Mouse (Mus musculus): ENCODE data around the gene Mesp1.
"Not testable (repeated sequence)": the region's sequence is repeated elsewhere in the genome, so short reads cannot be mapped to it uniquely, and the experiment has no call there.

The Mesp1 gene

DNA sequence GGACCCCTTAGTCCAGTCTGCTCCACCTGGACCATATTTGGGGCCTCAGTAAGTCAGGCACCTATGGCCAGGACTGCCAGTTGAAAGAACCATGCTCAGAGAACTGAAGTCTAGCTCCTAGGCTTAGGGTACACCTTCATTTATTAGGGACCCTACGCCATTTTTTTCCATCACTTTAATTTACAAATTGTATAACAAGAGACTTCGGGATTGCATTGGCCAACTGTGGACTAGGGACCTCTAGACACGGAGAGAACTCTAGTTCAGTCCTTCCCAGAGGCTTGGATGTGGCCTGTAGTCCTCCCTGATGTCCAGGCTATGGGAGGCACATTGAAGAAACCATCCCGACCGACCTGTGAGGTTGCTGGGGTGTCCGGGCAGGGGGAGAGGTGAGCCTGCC lies at the start of gene Mesp1:
Gene Mesp1 (minus strand): TSS at position 101 of the 400 bp plus-strand sequence.
- DNase-seq: no peak

DNA sequence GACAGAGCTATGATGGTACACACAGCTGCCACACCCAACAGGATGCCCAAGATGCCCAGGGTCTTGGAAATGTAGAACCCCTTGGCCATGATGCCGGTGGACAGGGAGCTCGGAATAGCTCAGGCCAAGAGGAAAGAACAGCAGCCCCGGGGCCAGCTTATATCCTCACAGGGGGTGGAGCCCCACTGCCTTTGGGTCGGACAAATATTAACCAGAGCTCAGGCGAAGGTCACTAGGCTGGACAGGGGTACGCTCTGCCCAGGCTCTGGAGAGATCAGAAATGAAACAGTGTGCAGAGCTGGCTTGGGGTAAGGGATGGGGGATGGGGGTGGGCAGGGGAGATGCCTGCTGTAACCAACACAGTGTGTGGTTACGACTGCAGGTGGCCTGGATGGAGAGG lies 48.6 kb upstream of the Mesp1 start:
- DNase-seq: no peak

DNA sequence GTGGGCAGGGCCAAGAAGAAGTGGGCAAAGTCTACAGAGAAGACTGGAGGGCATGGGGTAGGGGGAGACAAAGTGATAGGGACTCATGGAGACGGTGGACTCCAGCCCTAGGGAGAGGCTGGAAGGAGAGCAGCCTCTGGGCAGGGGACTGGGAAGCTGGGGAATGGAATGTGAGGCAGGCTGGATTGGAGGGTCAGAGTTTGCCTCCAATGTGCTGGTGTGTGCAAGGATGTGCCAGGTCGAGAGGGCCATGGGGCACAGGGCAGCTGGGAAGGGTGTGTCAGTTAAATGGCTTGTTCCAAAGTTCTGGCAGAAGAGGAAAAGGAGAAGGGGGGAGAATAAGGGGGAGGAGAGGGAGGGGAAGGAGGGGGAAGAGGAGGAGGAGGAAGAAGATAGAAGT lies 43.7 kb upstream of the Mesp1 start:
- DNase-seq: no peak

DNA sequence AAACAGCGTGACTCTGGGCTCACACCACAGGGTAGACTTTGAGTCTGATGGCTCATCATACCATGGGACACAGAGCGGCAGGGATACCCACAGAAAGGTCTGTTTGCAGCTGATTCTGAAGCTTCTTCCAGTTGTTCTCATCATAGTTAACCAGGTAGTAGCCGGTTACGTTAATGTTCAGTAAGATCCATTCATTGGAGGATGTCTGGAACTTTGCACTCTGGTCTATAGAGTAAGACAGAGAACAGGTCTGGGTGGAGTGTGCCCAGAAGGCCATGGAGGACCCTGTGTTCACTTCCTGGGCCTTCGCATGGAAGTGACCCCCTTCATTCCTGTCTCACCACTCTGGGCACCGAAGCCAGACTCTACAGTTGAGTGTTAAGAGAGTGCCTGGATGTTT lies 41.6 kb upstream of the Mesp1 start:
- no peak for DNase-seq

DNA sequence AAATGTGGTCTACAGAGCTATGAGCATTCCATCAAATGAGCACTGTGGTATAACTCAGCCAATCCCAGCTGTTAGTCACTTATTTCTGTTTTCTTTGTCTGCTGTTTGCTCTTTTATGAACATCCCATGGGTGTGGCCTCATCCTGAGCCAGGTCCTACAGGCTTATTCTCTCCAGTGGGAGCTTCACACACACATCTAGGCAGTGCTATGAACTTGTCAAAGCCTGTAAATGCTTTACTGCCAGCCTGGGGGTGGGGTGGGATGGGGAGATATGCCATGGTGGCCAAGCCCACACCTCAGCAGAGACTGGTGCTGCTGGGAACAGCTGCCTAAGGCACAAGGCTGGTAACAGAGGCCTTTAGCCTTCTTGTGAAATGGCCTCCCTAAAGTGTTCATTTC lies 39.4 kb upstream of the Mesp1 start:
- DNase-seq: no peak

DNA sequence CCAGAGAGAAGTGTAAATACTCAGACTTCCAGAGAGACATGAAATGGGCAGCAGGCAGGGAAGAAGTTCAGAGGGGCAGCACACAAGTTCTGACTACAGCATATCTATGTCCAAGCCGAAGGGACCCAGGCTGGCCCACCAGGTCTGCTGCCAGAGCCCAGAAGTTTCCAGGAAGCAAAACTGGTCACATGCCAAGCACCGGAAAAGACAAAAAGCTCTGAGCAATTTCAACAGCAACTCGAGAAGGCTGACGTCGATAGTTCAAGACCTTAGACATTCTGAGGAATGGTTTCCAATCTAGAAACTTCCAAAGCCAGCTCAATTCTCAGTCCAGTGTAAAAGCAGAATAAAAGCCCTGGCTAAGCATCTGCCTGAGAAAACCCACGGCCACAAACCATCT lies 38.0 kb upstream of the Mesp1 start:
- DNase-seq: no peak

DNA sequence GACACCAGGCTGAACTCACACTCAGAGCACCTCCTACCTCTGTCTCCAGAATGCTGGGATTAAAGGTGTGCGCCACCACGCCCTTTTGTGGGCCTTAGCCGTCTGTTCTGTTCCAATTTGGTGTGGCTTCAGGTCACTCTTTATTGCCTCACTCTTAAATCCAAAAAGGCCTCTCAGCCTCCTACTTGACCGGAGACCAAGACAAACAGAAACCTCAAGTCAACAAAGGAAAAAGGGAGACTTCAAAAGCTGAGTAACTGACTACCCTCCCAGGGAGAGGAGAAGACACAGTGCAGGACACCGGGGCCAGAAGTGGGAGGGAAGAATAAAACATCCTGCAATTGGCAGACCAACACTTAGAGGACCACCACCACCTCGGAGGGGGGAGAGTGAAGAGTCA lies 37.6 kb upstream of the Mesp1 start:
- no peak for DNase-seq

DNA sequence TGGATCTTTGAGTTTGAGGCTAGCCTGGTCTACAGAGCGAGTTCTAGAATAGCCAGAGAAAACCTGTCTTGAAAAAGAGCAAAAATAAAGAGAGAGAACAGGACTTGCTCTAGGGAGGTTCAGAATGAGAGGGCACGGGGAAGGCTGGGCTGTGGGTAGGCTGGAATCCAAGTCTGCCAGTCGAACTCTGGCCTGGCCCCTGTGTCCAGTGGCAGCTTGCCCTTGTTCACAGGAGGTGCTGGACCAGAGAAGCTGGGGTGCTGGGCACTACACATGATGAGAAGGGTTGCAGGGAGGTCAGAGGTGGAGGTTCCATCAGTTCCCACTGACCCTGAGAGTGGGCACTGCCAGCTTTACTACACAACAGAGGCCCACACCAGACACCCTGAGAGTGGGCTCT lies 34.8 kb upstream of the Mesp1 start:
- no peak for DNase-seq

DNA sequence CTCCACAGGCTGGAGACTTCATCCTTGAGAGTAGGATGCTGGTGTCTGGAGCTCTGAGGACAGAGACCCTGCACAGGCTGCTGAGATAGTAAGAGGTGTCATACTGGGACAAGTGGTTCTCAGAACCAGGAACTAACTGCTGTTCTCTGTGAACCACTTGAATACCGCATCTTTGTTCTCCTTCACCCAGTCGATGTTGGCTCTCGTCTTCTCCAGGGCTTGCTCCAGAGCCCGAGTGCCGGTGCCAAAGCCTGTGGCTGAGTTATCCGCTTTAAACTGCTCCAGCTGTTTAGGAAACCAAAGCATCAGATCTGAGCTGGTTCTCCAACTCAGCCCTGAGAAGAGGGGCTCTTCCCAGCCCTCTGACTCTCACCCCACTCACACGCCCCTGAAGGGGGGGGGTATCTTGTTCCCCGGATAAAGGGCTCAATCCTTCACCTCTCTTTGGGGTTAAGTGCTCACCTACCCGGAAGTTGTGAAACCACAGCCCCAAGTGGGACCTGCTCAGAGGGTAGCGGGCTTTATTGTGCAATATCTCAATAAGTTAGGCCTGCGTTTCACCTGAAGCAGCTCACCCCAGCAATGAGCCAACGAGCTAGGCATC lies 28.6 kb upstream of the Mesp1 start:
- no peak for DNase-seq

DNA sequence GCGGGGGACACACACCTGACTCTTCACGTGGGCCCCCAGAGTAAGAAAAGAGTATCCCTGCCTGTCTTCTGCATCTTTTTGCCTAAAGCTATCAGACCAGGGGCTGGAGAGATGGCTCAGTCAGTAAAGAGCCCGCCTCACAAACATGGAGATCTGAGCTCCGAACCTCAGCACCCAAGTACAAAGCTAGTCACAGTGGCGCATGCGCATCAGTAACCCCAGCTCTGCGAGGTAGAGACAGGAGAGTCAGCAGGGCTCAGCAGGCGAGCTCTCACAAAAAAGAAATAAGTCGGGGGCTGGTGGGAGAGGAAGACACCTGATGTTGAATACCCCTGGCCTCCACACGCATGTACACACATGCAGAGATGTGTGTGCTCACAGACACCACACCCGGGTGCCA lies 26.4 kb upstream of the Mesp1 start:
- DNase-seq: peak; percentile 19

DNA sequence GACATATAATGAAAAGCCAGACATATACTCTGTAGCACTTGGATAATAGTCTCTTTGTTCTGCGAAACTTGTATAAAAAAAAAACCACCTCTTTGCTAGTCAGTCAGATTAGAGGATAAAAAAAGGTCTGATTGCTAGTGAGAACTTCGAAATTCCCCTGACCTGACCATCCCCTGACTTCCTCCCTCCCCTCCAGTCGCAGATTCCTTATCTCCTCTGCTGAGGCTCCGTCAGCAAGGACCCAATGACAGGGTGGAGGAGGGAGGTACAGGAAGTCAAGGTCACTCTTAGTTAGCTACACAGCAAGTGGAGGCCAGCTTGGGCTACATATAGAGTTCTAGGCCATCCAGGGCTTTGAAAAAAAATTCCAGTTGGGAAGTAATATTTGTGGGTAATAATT lies 25.9 kb upstream of the Mesp1 start:
- DNase-seq: no peak

DNA sequence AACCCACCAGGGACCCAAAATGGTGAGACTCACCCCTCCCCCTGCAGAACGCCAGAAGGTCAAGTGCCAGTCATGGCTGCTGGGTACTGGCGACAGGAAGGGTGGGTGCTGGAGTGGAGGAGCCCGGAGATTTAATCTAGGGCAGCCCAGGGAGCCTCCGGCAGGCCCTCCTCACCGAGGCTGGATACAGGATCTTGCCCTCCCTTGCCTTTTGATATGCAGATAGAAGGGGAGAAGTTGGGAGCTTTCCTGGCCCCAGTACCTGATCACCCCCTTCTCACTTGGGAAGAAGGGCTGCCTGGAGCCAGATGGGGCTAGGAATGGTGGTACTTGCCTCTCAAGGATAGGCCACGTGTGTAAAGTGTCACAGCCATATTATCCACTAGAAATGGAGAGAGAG lies 24.7 kb upstream of the Mesp1 start:
- peak; percentile 31 for DNase-seq

DNA sequence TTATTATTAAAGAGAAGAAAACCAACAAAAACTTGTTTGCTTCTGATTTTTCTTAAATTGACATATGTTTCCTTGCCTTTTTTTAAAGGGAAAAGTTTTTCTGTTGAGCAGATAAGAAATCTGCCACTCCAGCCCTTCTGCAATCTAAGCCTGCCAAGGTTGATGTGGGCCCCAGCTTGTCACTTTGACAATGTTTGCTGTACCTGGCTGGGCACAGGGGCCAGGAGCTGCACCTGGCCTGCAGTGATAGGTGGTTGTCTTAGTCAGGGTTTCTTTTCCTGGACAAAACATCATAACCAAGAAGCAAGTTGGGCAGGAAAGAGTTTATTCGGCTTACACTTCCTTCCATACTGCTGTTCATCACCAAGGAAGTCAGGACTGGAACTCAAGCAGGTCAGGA lies 19.8 kb upstream of the Mesp1 start:
- DNase-seq: no peak

DNA sequence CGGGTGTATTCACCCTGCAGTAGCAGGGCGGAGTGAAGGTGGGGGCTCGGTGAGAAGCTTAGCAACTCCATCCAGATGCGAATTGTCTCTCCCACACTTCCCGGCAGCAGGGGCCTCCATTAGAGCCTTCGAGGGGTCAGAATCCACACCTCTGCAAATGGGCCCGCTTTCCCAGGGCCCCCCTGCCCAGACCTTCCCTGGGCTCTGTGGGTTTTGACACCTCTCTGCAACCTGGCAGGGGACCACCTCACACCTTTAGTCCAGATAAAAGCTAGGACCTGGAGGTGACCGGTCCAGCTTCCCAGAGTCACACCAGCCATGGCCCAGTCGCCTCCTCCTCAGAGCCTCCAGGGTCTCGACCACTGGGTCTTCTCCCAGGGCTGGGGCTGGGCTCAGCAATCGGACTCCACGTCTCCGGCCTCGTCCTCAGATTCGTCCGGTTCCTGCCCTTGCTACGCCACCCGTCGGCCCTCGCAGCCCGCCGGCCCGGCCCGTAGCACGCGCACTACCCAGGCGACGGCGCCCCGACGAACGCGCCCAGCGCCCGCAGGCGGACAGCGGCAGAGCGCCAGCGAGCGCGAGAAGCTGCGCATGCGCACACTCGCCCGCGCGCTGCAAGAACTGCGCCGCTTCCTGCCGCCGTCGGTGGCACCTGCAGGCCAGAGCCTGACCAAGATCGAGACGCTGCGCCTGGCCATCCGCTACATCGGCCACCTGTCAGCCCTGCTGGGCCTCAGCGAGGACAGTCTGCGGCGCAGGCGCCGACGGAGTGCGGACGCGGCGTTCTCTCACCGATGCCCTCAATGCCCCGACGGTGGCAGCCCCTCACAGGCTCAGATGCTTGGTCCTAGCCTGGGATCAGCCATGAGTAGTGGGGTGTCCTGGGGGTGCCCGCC lies 17.3 kb upstream of the Mesp1 start, which contains the start of gene Mesp2:
Gene Mesp2 (plus strand): TSS at position 117 of the 896 bp plus-strand sequence.
- DNase-seq: peak; percentile 91

DNA sequence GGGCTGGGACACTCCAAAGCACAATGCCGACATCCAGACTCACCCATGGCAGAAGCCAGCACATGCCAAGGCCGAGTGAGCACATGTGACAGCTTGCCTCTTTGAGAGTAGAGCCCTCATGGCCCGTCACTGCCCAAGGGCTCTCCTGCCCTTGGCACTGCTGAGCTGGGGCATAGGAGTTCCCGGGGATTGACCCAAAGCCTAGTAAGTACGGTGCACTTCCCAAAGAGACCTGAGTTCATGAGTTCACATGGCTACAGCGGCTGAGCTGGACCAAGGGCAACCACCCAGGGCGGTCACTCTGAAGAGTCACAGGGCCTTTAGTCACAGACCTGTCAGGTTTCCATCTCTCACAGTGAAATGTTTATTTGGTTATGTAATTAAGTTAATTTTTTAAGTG lies 15.0 kb upstream of the Mesp1 start:
- no peak for DNase-seq

DNA sequence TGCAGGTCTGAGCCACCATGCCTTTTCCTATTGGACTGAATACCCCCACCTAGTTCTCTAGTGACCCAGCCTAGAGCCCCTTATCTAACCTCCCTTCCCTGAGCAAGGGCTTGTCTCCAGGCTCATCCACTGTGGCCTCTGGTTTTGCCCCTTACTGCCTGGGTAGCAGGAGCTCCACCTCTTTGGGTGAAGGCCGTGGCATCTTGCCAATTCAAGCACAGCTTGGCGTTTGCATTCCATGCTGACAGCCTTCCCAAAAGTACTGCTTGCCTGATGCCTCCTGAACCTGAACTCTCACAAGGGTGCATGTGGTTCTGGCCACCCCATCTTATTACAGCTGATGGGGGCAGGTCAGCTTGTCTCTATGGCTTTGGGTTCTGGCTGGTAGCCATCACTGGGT lies 10.3 kb upstream of the Mesp1 start:
- no peak for DNase-seq

DNA sequence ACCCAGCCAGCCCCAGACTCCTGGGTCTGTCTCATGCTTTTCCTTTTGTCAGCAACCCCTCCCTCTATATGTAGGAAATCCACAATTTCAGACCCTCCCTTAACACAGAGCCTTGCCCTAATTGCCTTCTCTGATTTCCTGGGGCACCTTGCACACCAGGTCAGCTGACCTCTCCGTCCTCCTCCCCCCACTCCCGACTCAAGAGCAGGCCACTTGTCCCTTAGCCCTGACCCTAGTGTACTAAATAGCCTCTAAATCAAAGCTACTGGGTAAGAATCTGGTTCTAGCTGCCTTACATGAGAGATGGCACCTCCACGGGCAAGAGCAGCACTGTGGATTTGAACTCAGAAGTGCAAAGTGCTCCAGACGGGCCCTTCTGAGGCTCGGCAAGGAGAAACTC lies 8.4 kb upstream of the Mesp1 start:
- DNase-seq: no peak

DNA sequence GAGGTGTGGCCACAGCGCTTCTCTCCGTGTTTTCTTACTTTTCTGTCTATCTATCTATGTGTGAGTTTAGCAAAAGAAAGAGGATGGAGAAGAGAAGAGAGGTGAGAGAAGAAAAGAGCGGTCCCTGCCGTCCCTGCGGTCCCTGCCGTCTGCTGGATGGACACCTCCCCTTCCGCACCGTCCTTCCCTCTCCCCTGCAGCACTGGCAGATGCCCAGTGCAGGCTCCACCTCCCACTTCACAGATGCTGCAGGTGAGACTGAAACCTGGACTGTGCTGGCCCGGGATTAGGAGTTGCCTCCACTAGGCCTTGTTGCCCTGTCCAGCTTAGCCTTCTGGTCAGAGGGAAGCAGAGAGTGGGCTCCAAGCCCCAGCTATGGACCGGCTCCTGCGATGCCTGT lies 7.8 kb upstream of the Mesp1 start:
- no peak for DNase-seq

DNA sequence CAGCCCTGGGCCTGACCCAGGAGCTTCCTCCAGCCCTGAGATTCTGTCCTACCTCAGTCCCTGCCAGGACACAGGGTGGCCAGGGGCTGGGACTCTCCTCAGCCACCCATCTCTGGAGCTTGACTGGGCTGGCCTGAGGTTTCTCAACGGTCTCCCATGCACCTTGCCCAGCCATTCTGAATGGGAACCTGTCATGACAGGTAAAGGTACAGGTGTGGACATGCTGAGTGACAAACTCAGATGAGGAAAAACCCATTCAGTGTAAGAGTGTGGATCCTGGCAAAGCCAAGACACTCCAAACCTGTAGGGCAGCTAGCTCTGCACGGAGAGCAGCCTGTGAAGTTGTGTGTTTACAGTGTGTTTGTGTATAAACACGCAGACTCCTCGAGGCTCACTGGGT lies 6.7 kb upstream of the Mesp1 start:
- no peak for DNase-seq

DNA sequence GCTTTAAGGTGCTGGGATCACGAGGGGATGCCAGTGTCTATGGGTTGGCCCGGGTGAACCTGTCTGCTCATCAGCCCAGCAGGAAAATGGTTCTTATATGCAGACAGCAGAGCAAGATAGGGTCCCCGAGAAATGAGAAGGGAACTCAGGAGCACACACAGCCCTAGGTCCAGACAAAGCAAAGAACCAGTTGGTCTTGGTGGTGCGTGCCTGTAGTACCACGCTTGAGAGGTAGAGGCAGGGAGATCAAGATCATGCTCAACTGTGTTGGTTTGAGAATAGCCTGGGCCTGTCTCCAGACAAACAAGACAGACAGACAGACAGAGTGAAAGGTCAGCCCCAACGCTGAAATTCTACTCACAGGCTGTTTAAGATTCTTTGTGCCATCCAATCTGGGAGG lies 5.9 kb upstream of the Mesp1 start:
- no peak for DNase-seq

DNA sequence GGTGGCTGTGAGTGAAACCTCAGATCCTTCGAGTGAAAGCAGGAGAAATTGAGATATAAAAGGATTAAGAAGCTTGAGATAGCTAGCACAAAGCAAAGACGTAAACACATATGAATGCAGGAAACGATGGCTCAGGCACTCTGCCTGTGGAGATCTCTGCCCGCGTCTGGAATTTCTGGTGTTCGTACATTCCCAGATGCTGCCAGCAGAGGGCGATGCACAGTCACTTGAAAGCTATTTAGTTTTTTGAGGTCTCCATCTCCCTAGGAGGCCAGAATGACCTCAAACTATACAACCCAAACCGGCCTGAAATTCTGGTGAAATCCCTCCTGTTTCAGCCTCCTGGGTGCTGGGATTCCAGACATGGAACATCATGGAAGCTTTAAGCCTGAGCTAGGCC lies 5.5 kb upstream of the Mesp1 start:
- peak; percentile 84 for DNase-seq

DNA sequence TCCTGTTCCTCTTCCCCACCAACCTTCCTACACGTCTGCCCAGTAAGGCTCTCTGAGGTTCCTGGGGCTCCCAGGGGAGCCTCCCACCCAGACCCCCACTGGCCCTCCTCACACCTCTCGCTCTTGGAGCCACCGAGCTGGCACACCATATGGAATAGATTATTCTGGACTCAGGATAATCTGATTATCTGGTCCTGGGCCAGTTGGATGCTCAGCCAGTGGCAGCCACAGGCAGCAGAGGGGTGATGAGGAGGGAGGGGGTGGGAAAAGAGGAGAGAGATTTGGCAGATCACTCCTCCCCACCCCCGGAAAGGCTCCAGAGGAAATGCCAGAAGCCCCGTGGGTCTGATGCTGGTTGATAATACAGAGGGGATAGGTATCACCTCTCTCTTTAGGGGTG lies 5.0 kb upstream of the Mesp1 start:
- DNase-seq: peak; percentile 77

DNA sequence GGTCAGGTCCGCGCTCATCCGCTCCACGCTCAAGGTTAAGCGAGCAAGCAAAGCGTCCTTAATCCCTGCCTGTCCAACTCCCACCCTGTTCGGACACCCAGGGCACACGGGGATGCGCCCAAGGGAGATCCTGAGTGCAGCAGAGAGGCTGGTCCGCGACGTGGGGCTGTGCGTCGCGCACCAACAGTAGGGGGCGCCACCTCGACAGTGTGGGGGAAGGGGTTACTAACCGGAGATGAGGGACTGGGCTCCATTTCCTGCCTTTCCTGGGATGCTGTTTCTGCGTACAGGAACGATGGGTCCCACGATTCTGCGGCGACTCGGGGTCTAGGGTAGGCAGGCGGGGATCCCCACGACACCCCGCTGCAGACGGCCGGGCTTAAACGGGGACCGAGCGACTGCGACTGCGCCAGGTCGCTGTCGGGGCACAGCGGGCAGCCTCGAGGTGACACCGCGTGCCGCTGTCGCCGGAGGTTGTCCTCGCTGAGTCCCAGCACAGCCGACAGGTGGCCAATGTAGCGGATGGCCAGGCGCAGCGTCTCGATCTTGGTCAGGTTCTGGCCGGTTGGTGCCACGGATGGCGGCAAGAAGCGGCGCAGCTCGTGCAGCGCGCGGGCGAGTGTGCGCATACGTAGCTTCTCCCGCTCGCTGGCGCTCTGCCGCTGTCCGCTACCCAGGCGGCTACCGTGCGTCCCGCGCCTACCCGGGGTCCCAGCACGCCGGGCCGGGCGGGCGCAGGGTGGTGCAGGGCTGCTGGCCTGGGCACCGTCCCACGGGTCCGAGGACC lies 760 bp downstream of the Mesp1 start:
- DNase-seq: peak; percentile 67

DNA sequence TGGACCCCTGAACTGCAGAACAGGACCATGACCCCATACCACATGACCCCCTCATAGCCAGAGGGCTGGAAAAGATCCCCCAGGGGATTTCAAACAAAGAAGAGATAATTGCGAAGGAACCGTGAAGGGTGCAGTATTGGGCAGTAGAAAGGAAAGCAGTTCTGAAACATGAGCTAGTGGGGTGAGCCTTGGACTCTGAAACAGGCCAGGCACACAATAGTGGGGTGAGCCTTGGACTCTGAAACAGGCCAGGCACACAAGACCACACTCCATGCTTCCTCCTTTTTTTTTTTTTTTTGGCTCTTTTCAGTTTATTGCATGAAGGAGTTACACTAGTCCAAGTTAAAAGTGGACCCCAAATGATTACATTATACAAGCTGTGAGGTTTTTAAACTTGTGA lies 3.8 kb downstream of the Mesp1 start:
- DNase-seq: not testable (repeated sequence)

Measured in retina, postnatal 1 day (tissue).